Mouse (Mus musculus) myocyte (in vitro differentiated cells): Measurements from ENCODE around the gene Atp6v1e2.

Experiments
- POLR2A ChIP-seq: IDR thresholded peaks from one replicate; pipeline ENCODE4 v1.6.1; 2011; ENCODE audit warnings: low read depth, mild to moderate bottlenecking, control low read depth, moderate library complexity; ENCODE audit not compliant: insufficient read length
- POLR2AphosphoS2 ChIP-seq: IDR thresholded peaks from one replicate; pipeline ENCODE4 v1.6.1; 2011; ENCODE audit warnings: low read depth, control low read depth; ENCODE audit not compliant: insufficient read length
- USF1 ChIP-seq: IDR thresholded peaks from one replicate; pipeline ENCODE4 v1.6.1; 2011; ENCODE audit warnings: low read depth, mild to moderate bottlenecking, control low read depth, moderate library complexity

DNA sequence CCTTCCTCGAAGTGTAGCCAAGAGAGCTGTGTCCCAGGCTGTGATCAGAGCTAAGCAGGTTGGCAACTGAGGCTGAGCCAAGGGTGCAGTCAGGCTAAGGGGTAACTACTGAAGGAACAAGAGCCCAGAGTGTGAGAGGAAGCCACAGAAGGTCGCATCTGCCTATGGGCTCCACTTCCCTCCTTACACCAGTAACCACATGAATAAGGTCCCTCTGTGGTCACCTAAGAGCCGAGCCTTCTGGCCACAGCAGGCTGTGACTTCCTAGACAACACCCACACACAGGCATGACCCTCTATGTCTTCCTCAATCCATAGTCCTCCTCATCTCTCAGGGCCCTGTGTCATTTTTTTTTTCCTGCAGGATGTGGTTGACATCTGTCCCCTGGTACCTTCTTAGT lies 43.5 kb downstream of the Atp6v1e2 start:
- TF ChIP-seq POLR2A: no peak
- TF ChIP-seq USF1: no peak
- no peak for TF ChIP-seq POLR2AphosphoS2
